12 mouse cellular contexts compared by ENCODE assay signal in the genomic region with DNA sequence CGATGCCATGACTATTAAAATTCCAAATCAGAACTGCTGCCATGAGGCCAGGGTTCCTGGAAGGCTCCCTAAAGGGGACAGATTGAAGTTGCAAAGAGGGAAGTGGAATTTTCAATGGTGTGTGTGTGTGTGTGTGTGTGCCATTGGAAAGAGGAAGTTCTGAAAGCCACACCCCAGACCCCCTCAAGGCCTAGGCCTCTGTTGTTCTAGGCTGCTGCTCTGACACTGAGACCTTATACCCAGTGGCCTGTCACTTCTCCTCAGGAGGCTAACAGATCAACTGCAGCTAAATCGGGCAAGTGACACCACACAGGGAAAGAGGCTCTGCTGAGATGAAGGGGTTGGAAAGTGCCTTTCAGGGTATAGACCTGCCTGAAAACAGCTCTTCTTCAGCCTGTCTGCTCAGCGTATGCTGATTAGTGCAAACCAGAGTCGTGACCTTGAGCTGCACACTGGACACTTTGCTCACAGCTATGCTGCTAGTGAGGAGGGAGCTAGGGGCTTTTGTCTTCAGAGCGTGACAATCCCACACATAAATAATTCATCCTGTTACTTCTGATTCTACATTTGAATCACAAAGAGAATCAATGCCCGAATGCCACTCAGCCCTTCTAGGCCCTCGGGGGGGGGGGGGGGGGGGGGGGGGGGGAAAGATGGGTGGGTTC.
DNase-seq lines count a peak whose midpoint lies in the region; ATAC-seq and TF ChIP-seq lines count a peak whose summit lies in the region.
"Had no signal": no experiment of that assay in that cellular context is flagged by ENCODE, and none has a peak within 500 bp of the region (broad histone marks: within the 10 kb centered on the region; RNA-seq: fewer than 3 reads in every experiment).

No protein-coding gene starts in this region.

- H3K4me3 ChIP-seq in lung, adult 2 months (replicated peaks; ENCODE audit: extremely low read depth, low read depth, low read length) = no peak overlapping the region
- no peak overlapping the region for H3K4me3 ChIP-seq in forebrain, embryonic 14.5 days (ENCODE audit: low read depth, low read length)
- H3K4me3 ChIP-seq: intestine, embryonic 15.5 days had no signal

- no peak for TF ChIP-seq CTCF in lung, adult 2 months (IDR thresholded peaks at IDR 0.05; ENCODE audit: insufficient read depth, low read length)

- TF ChIP-seq POLR2A in lung, adult 2 months (IDR thresholded peaks at IDR 0.05; ENCODE audit: borderline replicate concordance, extremely low read depth, low read depth, low read length) = no peak

- no peak overlapping the region for H3K4me2 ChIP-seq in forebrain, embryonic 14.5 days (ENCODE audit: low read length)
- H3K4me2 ChIP-seq: intestine, embryonic 15.5 days had no signal

- H3K36me3 ChIP-seq in forebrain, embryonic 14.5 days (ENCODE audit: control insufficient read depth, insufficient read depth, low read length) = no peaks in the 10 kb centered on the region
- H3K36me3 ChIP-seq: intestine, embryonic 15.5 days had no signal

- DNase-seq in lung, postnatal 36 days = peak; percentile 3
- DNase-seq in lung, adult 2 months = no peak
- DNase-seq in forebrain, embryonic 14.5 days (ENCODE audit: low spot score) = peak; percentile 66
- no peak for DNase-seq in frontal cortex, postnatal 25 days (ENCODE audit: low spot score in 2 of 2)
- DNase-seq in urinary bladder, postnatal 25 days (ENCODE audit: low spot score) = no peak
- no peak for DNase-seq in kidney, postnatal 10 days
- DNase-seq: adrenal gland, adult 8-10 months; cerebellum, postnatal 25 days; gastrocnemius, postnatal 25 days had no signal

- H3K9ac ChIP-seq in forebrain, embryonic 14.5 days (ENCODE audit: low read length) = no peak overlapping the region
- H3K9ac ChIP-seq: intestine, embryonic 15.5 days had no signal

- no peaks in the 10 kb centered on the region for H3K9me3 ChIP-seq in forebrain, embryonic 14.5 days (replicated peaks; ENCODE audit: control insufficient read depth, low read length)
- H3K9me3 ChIP-seq: intestine, embryonic 15.5 days had no signal

- H3K27ac ChIP-seq in forebrain, embryonic 14.5 days (ENCODE audit: low read depth, low read length) = peak overlapping the region; percentile 17; the same call in 1 of the 2 replicates
- H3K27ac ChIP-seq: intestine, embryonic 15.5 days had no signal

- H3K27me3 ChIP-seq in forebrain, embryonic 14.5 days (replicated peaks; ENCODE audit: control insufficient read depth, insufficient read depth, low read length) = no peaks in the 10 kb centered on the region
- H3K27me3 ChIP-seq: intestine, embryonic 15.5 days had no signal

- H3K4me1 ChIP-seq in lung, adult 2 months (ENCODE audit: control insufficient read depth, insufficient read depth, low read length) = no peaks in the 10 kb centered on the region
- 0 out of 2 replicates have a peak, but pooled peaks cover 2% of the 10 kb centered on the region for H3K4me1 ChIP-seq in forebrain, embryonic 14.5 days (ENCODE audit: control insufficient read depth, insufficient read depth, low read length)
- H3K4me1 ChIP-seq: intestine, embryonic 15.5 days had no signal

- peak; percentile 82 for ATAC-seq in forebrain, embryonic 14.5 days
- peak; percentile 90 for ATAC-seq in megakaryocyte, adult 5-6 weeks (ENCODE audit: poor library complexity, severe bottlenecking)
- no peak for ATAC-seq in erythroblast, adult 5-6 weeks (replicated peaks; ENCODE audit: low FRiP score, poor library complexity, severe bottlenecking)
- ATAC-seq: intestine, embryonic 15.5 days had no signal

- 74% methylated on average over 6 of the region's 7 CpGs for WGBS in lung, adult 2 months
- WGBS in forebrain, embryonic 14.5 days = 34% methylated on average over 5 of the region's 7 CpGs

Comparison
In these comparisons a context has a peak if more than half of its experiments do, and no peak if none do; other contexts are left out.
1. DNase-seq: peak in lung, postnatal 36 days (single experiment) and forebrain, embryonic 14.5 days (single experiment); none in lung, adult 2 months (single experiment), frontal cortex, postnatal 25 days (0 of 2), urinary bladder, postnatal 25 days (single experiment) and kidney, postnatal 10 days (single experiment).